Mouse (Mus musculus): ENCODE data around the gene Iqgap2.

GRCm38 (mm10) chr13:95633384-95633783 lies 258.3 kb downstream of the Iqgap2 start:
- TF ChIP-seq POLR2A (IDR thresholded peaks at IDR 0.05; ENCODE audit: low read depth, low read length) (no peak), CTCF (IDR thresholded peaks at IDR 0.05; ENCODE audit: extremely low read depth, insufficient read length, insufficient replicate concordance, low read depth, low read length) (no peak)
